Mouse (Mus musculus): Measurements from ENCODE around the gene Card6. TPM values are rescaled to one million over a fixed set of nuclear protein-coding genes. Genes with fewer than 3 reads are reported as not detected.

Card6 gene
- 1.9 and 2.7 TPM in 2 replicates for polyA plus RNA-seq (2014; fragmentation: Nextera tagmentation; extraction: Ambion mirVana)

GRCm38 (mm10) chr15:5107686-5108654, at the start of gene Card6:
Card6 (minus strand) TSS chr15:5108539.
- Histone ChIP-seq H3K4me3 (ENCODE audit: low read depth, low read length) (peak within 1 kb of the TSS; percentile 19), H3K9me3 (ENCODE audit: control insufficient read depth, low read depth, low read length) (no peaks in the 10 kb centered on the region), H3K36me3 (ENCODE audit: control insufficient read depth, insufficient read depth, low read length) (no peaks in the 10 kb centered on the region), H3K27me3 (ENCODE audit: control insufficient read depth, insufficient read depth, low read length) (no peaks in the 10 kb centered on the region), H3K9ac (replicated peaks; ENCODE audit: low read depth, low read length) (peak within 1 kb of the TSS; percentile 10; the same call in 1 of the 2 replicates), H3K4me2 (replicated peaks; ENCODE audit: low read depth, low read length) (peak within 1 kb of the TSS; percentile 24), H3K27ac (ENCODE audit: low read length) (peak within 1 kb of the TSS; percentile 21; the same call in 1 of the 2 replicates), H3K4me1 (ENCODE audit: control insufficient read depth, insufficient read depth, low read length) (no peaks in the 10 kb centered on the region)
- ATAC-seq (ENCODE audit: insufficient number of reproducible peaks, insufficient read depth, low FRiP score, low read depth): no peak
- 47% methylated on average over 21 of the region's 21 CpGs for WGBS

GRCm38 (mm10) chr15:5157386-5157785, 49.0 kb upstream of the Card6 start:
- no peaks in the 10 kb centered on the region; the same call in 1 of the 2 replicates for H3K36me3 ChIP-seq (ENCODE audit: control insufficient read depth, insufficient read depth, low read length)
- 0 out of 2 replicates have a peak, but pooled peaks cover 3% of the 10 kb centered on the region for H3K4me1 ChIP-seq (ENCODE audit: control insufficient read depth, insufficient read depth, low read length)
- no peak for ATAC-seq (ENCODE audit: insufficient number of reproducible peaks, insufficient read depth, low FRiP score, low read depth)
- no peak overlapping the region for H3K4me2 ChIP-seq (replicated peaks; ENCODE audit: low read depth, low read length)
- no peak overlapping the region for H3K27ac ChIP-seq (ENCODE audit: low read length)
- 77% methylated on average over 1 of the region's 1 CpGs for WGBS
- H3K9me3 ChIP-seq (ENCODE audit: control insufficient read depth, low read depth, low read length): no peaks in the 10 kb centered on the region
- no peak overlapping the region for H3K9ac ChIP-seq (replicated peaks; ENCODE audit: low read depth, low read length)
- H3K4me3 ChIP-seq (ENCODE audit: low read depth, low read length): no peak overlapping the region
- H3K27me3 ChIP-seq (ENCODE audit: control insufficient read depth, insufficient read depth, low read length): no peaks in the 10 kb centered on the region

- Histone ChIP-seq H3K4me1 (ENCODE audit: control insufficient read depth, insufficient read depth, low read length) (0 out of 2 replicates have a peak, but pooled peaks cover 3% of the 10 kb centered on the region), H3K4me3 (ENCODE audit: low read depth, low read length) (no peak overlapping the region), H3K4me2 (replicated peaks; ENCODE audit: low read depth, low read length) (no peak overlapping the region), H3K9me3 (ENCODE audit: control insufficient read depth, low read depth, low read length) (no peaks in the 10 kb centered on the region), H3K27ac (ENCODE audit: low read length) (no peak overlapping the region), H3K9ac (replicated peaks; ENCODE audit: low read depth, low read length) (no peak overlapping the region), H3K36me3 (ENCODE audit: control insufficient read depth, insufficient read depth, low read length) (no peaks in the 10 kb centered on the region; the same call in 1 of the 2 replicates), H3K27me3 (ENCODE audit: control insufficient read depth, insufficient read depth, low read length) (no peaks in the 10 kb centered on the region)
- WGBS: 88% methylated on average over 4 of the region's 4 CpGs
- no peak for ATAC-seq (ENCODE audit: insufficient number of reproducible peaks, insufficient read depth, low FRiP score, low read depth)
These were observed 48.0 kb upstream of the Card6 start for GRCm38 (mm10) chr15:5156355-5156754.

- no peak for ATAC-seq (ENCODE audit: insufficient number of reproducible peaks, insufficient read depth, low FRiP score, low read depth)
- Histone ChIP-seq H3K9ac (replicated peaks; ENCODE audit: low read depth, low read length) (no peak overlapping the region), H3K27me3 (ENCODE audit: control insufficient read depth, insufficient read depth, low read length) (no peaks in the 10 kb centered on the region), H3K27ac (ENCODE audit: low read length) (no peak overlapping the region), H3K4me1 (ENCODE audit: control insufficient read depth, insufficient read depth, low read length) (0 out of 2 replicates have a peak, but pooled peaks cover 3% of the 10 kb centered on the region), H3K4me2 (replicated peaks; ENCODE audit: low read depth, low read length) (no peak overlapping the region), H3K4me3 (ENCODE audit: low read depth, low read length) (no peak overlapping the region), H3K9me3 (ENCODE audit: control insufficient read depth, low read depth, low read length) (no peaks in the 10 kb centered on the region), H3K36me3 (ENCODE audit: control insufficient read depth, insufficient read depth, low read length) (no peaks in the 10 kb centered on the region)
- WGBS: 74% methylated on average over 5 of the region's 5 CpGs
These were observed 46.8 kb upstream of the Card6 start for GRCm38 (mm10) chr15:5155093-5155492.

GRCm38 (mm10) chr15:5154621-5155020, 46.3 kb upstream of the Card6 start:
- Histone ChIP-seq H3K9me3 (ENCODE audit: control insufficient read depth, low read depth, low read length) (no peaks in the 10 kb centered on the region), H3K4me2 (replicated peaks; ENCODE audit: low read depth, low read length) (no peak overlapping the region), H3K4me1 (ENCODE audit: control insufficient read depth, insufficient read depth, low read length) (0 out of 2 replicates have a peak, but pooled peaks cover 3% of the 10 kb centered on the region), H3K27me3 (ENCODE audit: control insufficient read depth, insufficient read depth, low read length) (no peaks in the 10 kb centered on the region), H3K9ac (replicated peaks; ENCODE audit: low read depth, low read length) (no peak overlapping the region), H3K4me3 (ENCODE audit: low read depth, low read length) (no peak overlapping the region), H3K36me3 (ENCODE audit: control insufficient read depth, insufficient read depth, low read length) (no peaks in the 10 kb centered on the region), H3K27ac (ENCODE audit: low read length) (no peak overlapping the region)
- 70% methylated on average over 9 of the region's 9 CpGs for WGBS
- no peak for ATAC-seq (ENCODE audit: insufficient number of reproducible peaks, insufficient read depth, low FRiP score, low read depth)

DNA sequence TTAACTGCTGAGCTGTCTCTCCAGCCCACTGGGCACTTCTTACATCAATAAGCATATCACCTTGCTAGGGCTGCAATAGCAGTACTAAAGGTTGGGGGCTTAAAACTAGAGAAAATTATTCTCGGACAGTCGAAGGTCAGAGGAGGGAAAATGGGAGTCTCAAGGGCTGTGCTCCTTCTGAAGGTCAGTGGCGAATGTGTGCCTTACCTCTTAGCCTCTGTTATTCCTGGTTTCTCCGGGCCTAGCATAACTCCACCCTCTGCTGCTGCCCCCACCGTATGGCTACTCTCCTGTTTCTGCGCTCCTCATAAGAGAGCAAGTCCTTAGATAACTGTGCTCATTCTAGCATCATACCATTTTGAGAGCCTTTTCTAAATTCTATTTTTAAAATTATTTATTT, 43.8 kb upstream of the Card6 start:
- Histone ChIP-seq H3K27ac (ENCODE audit: low read length) (no peak overlapping the region), H3K4me3 (ENCODE audit: low read depth, low read length) (no peak overlapping the region), H3K4me2 (replicated peaks; ENCODE audit: low read depth, low read length) (no peak overlapping the region), H3K4me1 (ENCODE audit: control insufficient read depth, insufficient read depth, low read length) (peaks cover 7% of the 10 kb centered on the region; the same call in 1 of the 2 replicates), H3K36me3 (ENCODE audit: control insufficient read depth, insufficient read depth, low read length) (no peaks in the 10 kb centered on the region), H3K9me3 (ENCODE audit: control insufficient read depth, low read depth, low read length) (no peaks in the 10 kb centered on the region), H3K9ac (replicated peaks; ENCODE audit: low read depth, low read length) (no peak overlapping the region), H3K27me3 (ENCODE audit: control insufficient read depth, insufficient read depth, low read length) (no peaks in the 10 kb centered on the region)
- 93% methylated on average over 6 of the region's 6 CpGs for WGBS
- ATAC-seq (ENCODE audit: insufficient number of reproducible peaks, insufficient read depth, low FRiP score, low read depth): no peak

DNA sequence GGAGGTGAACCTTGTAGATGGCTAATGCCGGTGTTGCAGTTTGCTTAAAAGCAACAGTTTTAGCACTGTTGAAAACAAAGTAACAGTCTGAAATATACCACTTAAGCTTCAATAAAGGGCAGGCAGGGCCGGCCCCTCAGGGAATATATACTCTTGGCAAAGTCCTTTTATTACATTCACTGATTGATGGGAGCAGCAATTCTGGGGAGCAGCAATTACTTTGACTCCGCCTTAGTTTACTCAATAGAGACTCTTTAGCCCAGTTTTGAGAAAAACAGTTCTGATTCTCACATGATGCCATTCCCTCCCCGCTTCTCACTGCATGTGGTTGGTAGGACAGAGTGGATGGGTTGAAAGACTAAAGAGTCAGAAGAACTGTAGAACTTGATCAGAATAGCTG, 40.8 kb upstream of the Card6 start:
- Histone ChIP-seq H3K27me3 (ENCODE audit: control insufficient read depth, insufficient read depth, low read length) (no peaks in the 10 kb centered on the region), H3K36me3 (ENCODE audit: control insufficient read depth, insufficient read depth, low read length) (no peaks in the 10 kb centered on the region), H3K4me2 (replicated peaks; ENCODE audit: low read depth, low read length) (no peak overlapping the region), H3K4me3 (ENCODE audit: low read depth, low read length) (no peak overlapping the region), H3K9ac (replicated peaks; ENCODE audit: low read depth, low read length) (no peak overlapping the region), H3K9me3 (ENCODE audit: control insufficient read depth, low read depth, low read length) (no peaks in the 10 kb centered on the region), H3K4me1 (ENCODE audit: control insufficient read depth, insufficient read depth, low read length) (peaks cover 16% of the 10 kb centered on the region), H3K27ac (ENCODE audit: low read length) (no peak overlapping the region)
- WGBS: 63% methylated on average over 4 of the region's 4 CpGs
- no peak for ATAC-seq (ENCODE audit: insufficient number of reproducible peaks, insufficient read depth, low FRiP score, low read depth)

DNA sequence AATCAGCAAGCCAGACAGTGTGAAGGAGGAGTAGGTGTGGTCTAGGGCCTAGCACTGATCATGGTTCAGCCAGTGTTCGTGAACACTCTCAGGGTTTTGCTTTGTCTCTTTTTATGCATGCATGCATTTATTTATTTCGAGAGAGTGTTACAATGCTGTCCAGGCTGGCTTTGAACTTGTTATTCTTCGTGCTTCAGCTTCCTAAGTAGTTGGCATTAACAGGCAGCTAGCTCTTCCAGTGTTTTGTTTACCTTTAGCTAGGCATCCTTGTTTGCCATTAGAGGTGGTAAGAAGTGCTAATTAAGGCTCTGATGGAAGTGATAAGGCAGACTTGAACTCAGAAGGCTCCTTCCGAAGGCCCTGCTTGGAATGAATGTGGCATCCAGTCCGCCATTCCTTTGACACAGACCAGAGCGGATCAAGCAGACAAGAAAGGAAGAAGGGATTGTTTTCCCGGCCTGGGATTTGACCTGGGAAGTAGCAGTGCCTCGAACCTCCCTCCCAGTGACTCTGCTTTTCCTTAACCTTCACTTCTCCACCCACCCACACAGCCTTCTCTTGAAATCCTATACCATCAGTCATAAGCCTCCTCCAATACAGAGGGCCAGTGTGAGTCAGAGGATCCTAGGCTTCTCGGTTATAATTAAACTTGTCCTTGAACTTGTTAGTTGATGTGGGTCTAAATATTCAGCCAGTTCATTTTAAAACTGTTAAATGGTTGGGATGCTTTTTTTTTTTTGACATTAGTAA, 37.0 kb upstream of the Card6 start:
- H3K9ac ChIP-seq (replicated peaks; ENCODE audit: low read depth, low read length): no peak overlapping the region
- no peaks in the 10 kb centered on the region for H3K27me3 ChIP-seq (ENCODE audit: control insufficient read depth, insufficient read depth, low read length)
- H3K4me3 ChIP-seq (ENCODE audit: low read depth, low read length): peak overlapping the region; percentile 88; the same call in 1 of the 2 replicates
- peak overlapping the region; percentile 76 for H3K4me2 ChIP-seq (replicated peaks; ENCODE audit: low read depth, low read length)
- no peak for ATAC-seq (ENCODE audit: insufficient number of reproducible peaks, insufficient read depth, low FRiP score, low read depth)
- H3K4me1 ChIP-seq (ENCODE audit: control insufficient read depth, insufficient read depth, low read length): peaks cover 16% of the 10 kb centered on the region
- H3K36me3 ChIP-seq (ENCODE audit: control insufficient read depth, insufficient read depth, low read length): no peaks in the 10 kb centered on the region
- H3K9me3 ChIP-seq (ENCODE audit: control insufficient read depth, low read depth, low read length): no peaks in the 10 kb centered on the region
- H3K27ac ChIP-seq (ENCODE audit: low read length): no peak overlapping the region
- WGBS: 35% methylated on average over 9 of the region's 9 CpGs

Data from stomach, embryonic 14.5 days (tissue).